Mouse (Mus musculus) lung, adult 2 months (tissue): Measurements from ENCODE around the gene Cwc15.
"Not testable (repeated sequence)": the region's sequence is repeated elsewhere in the genome, so short reads cannot be mapped to it uniquely, and the experiment has no call there.

ENCODE experiments used
- CTCF ChIP-seq: fragments of 200-500 bp; IDR thresholded peaks from 2 replicates; pipeline ENCODE4 v1.5.1; 2011; ENCODE audit warnings: mild to moderate bottlenecking, low read length, control low read depth; ENCODE audit not compliant: insufficient read depth
- POLR2A ChIP-seq: fragments of 200-500 bp; IDR thresholded peaks from 2 replicates; pipeline ENCODE4 v1.6.1; 2011; ENCODE audit warnings: low read depth, mild to moderate bottlenecking, control low read depth, low read length, borderline replicate concordance; ENCODE audit errors: extremely low read depth

- not testable (repeated sequence) for TF ChIP-seq CTCF, POLR2A
Measured at GRCm38 (mm10) chr9:14463668-14464067, 36.7 kb upstream of the Cwc15 start.
